Mouse (Mus musculus) cerebellum, adult (tissue): ENCODE measurements around the gene Prkar2b.

Experiments used
- ATAC-seq: cut with Nextera tagmentation; 2 replicates; pipeline ENCODE4 v1.9.2; 2017; ENCODE audit warnings: mild to moderate bottlenecking, moderate library complexity, mixed read lengths; ENCODE audit not compliant: insufficient number of reproducible peaks, low FRiP score, low TSS enrichment

The Prkar2b gene

DNA sequence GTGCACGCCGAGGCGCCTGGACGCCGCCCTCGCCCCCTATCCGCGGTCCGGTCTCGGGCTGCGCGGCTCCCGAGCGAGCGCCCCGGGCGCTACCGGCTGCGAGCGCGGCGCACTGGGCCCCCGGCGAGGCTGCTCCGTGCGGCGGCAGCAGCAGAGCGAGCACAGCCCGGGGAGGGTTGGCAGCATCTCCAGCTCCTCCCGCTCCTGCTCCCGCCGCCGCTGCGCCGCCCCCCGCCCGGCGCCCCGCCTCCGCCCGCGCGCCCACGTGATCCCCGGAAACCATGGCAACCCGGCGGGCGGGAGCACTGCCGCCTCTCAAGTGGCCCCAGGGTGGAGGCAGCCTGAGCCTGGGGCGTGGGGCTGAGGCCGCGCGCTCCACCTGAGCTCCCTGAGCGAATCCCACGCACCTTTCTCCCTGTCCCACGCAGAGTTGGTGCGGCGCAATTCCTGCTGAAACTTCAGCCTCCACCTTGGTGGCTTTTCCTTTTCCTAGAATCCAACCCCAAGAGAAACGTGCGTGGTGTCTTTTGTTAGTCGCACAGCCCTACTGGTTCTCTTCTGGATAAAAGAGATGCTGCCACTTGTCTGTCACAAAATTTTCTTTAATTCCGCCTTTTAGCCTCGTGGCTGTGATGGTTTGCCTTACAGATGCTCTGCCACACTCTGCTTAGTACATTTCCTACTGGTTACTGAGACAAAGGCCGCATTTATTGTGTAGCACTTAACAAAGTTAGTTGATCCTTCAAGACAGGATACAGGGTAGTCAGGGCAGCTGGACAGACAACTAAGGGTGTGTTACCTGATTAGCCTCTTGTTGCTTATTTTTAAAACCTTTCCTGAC is at the start of gene Prkar2b:
Gene Prkar2b, minus strand, starts transcription at position 207 of the 841 bp plus-strand sequence.
- ATAC-seq, result peak; percentile 87

DNA sequence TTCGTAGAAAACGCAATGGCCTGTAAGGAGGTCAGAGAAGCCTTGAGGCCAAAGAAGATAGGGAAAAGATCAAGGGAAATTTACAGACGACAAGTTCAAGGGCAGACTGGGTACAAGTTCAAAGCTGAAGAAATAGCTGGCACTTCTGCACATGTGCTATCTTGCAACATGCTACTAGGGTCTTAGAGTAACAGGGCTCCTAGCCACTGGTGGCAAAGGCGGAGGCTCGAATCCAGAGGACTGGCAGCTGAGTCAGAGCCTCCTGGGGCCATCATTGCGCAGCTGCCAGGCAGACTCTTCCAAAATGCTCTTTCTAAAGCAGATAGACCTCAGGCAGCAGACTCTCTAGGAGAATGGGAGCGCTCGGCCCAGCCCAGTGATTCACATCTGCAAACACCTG is 48.1 kb upstream of the Prkar2b start:
- ATAC-seq, result no peak

DNA sequence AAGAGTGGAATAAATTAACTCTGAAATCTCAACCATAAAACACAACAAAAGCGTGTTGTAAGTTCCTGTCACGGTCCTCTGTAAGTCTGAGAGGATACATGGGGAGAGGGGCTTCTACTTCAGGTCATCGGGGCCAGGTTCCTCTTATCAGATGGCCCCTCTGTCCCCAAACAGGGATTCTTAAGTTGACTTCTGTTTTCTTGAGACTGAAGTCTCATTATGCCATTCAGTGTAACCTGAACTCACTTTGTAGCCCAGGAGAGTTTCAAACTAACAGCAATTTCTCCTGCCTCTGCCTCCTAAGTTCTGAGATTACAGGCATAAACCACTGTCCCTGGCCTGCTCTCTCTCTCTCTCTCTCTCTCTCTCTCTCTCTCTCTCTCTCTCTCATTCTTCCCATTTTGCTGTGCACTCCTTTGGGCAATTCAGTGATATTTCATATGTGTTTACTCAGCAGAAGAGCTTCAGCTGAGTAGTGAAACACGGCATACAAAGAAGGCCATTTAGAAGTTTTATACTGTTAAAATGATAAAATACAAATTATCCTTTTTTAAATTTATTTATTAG is 43.9 kb upstream of the Prkar2b start:
- ATAC-seq, result no peak

DNA sequence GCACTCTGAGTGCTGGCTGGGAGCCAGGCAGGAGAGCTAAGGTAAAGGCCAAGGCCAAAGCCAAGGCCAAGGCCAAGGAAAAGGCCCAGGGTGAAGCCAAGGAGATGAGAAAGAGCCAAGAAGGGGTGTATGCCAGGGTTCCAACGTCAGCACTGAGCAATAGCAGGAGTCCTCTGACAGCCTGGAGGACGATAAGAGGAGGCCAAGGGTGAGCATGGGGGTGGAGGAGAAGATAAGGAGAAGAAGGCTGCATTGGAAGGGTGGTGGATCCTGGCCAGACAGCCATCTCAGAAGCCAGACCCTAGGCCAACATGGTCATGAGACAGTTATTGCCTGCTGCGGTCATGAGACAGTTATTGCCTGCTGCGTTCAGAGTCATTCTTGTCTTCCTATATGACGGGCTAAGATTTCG is 43.4 kb upstream of the Prkar2b start:
- no peak for ATAC-seq

DNA sequence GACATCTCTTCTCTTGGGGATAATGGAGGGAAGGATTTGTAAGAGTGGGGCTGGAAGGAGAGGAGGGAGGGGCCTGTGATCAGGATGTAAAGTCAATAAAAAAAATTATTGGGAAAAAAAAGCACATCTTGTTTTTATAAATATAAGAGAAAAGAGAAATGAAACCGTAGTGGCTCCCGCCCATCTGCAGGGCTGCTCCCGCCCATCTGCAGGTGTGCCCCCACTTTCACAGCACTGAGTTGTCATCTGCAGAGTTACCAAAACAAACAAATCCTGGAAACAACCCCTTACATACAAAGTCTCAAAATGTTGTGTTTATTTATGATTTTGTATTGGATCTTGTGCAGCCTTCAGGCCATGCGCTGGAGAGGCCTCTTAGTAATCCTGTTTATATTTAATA is 40.2 kb upstream of the Prkar2b start:
- ATAC-seq, result no peak

DNA sequence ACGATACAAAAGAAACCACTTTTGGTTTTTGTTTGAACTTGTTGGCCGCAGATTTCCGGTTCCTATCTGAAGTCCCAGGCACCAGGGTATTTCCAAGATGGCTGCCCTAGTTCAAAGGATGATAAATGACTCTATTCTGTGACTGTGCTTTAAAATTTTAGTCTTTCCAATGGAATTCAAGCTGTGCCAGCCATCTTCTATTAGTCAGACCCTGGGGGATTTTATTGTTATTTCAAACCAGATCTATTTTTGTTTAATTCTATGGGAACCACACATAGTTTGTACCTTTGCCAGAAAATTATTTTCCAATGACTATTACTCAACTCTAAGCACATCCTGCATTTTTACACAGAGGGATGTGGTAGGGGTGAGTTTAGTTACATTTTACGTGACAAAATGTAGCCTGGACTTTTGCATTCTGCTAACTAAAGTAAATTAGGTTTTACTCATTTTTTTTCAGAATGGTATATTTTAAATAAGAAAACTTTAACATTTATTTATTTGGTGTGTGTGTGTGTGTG is 38.6 kb upstream of the Prkar2b start:
- no peak for ATAC-seq

DNA sequence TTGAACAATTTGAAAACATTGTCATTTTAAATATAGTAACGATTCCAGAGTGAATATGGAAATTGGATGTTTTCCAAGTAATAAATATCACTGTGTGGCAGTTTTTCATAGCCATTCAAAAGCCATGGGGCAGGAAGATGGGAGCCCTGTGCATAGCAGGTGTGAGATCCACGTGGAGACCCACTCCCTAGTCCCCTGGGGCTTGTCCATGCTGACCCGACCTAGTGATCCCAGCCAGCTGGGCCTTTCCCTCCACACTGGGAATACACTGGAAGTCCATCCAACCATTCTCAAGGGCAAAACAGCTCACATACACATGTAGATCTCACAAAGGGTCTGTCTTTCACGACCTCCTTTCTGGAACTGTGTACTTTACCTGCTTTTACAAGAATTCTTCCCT is 37.5 kb upstream of the Prkar2b start:
- no peak for ATAC-seq

DNA sequence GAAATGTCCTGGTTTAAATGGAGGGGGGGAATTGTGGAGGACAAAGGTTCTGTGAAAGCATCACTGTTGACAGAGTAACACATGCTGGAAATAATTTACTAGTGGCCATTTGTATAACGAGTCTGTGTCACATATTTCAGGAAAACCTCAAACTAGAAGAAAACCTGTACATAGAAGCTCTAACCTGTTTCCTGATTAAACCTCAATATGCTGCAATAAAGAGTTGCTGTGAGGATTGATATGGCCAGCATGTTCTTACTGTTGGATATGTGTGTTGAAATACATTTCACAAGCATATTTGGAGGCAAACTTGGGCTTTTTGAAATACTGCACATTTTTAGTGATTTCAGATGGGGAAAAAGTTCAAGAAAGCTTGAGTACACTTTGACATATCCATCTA is 36.0 kb upstream of the Prkar2b start:
- no peak for ATAC-seq

DNA sequence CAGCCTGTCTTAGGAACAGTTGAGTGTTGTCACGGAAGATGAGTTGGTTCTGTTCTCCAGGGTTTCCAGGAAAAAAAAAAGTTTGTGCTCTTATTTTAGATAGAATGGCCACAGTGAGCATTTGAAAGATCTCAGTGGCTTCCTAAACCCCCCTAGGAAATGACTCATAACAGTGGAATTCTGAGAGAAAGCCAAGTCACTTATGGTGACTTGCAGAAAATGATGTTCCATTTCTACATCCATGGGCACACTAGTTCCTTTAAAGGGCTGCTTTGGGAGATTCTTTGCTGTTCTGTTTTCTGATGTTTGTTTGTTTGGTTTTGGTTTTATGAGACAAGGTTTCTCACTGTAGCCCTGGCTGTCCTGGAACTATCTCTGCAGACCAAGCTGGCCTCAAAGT is 34.1 kb upstream of the Prkar2b start:
- no peak for ATAC-seq

DNA sequence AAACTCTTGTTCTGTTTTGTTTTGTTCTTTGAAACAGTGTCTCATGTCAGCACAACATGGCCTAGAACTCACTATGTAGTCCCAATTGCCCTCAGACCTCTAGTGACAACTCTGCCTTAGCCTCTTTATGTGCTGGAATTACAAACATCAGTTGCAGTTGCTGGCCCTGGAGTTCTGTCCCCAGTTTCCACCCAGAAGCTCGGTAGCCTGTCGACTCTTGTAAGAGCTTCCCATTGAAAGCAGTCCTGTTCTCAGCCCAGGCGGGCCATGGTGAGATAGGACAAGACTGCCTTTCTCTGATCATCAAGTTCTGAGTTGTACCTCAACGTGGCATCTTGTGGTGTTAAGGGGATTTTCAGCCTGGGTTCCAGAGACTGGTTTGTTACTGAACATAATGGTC is 31.4 kb upstream of the Prkar2b start:
- ATAC-seq, result no peak

DNA sequence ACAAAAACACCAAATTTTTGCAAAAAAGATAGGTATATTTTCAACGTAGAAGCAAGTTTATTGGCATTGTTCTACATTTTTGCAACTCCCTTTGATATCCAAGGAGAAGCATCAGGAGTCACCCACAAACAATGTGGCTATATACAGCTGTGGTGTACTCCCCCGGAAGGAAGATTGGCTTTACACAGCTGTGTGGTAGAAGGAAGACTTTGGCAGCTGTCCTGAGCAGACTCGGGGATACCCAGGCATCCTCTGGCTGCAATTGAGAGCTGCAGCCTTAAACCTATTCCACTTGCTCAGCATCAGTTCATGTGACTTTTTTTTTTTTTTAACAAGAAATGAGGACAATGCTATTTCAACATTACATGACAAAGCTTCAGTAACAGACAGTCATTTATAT is 27.5 kb upstream of the Prkar2b start:
- ATAC-seq, result no peak

DNA sequence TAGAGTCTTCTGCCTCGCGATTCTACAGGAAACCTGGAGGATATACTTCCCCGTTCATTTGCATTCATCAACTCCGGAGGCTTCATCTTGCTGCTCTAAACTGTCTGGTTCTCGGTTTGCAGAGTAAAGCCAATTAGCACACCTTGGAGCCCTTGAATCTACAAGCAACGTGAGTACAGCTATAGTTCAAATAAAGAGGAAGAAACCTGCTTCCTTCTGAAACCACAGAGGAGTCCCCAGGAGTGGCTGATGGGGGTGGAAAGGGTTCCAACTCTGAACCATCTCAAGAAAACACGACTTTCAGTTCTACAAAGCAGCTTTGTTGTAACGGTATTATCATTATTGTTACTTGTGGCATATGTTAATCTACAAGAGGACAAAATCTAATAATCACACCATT is 26.2 kb upstream of the Prkar2b start:
- ATAC-seq, result no peak

DNA sequence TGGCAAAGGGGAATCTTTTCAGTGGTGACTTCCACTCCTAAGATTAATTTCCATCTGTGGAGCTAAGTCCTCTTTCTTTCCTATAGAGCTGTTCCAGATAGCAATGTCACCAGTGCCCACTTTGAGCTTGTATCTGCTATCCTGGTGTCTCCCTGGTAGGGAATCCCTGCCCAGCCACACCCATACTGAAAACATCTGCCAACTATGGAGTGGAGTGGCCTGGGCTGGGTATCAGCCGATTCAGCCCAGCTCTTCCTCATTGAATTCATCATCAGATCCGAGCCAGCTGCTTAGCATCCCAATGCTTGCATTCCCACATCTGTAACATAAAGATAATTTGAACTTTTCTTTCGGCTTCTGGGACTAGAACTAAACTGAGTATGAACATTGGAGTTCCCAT is 25.8 kb upstream of the Prkar2b start:
- no peak for ATAC-seq

DNA sequence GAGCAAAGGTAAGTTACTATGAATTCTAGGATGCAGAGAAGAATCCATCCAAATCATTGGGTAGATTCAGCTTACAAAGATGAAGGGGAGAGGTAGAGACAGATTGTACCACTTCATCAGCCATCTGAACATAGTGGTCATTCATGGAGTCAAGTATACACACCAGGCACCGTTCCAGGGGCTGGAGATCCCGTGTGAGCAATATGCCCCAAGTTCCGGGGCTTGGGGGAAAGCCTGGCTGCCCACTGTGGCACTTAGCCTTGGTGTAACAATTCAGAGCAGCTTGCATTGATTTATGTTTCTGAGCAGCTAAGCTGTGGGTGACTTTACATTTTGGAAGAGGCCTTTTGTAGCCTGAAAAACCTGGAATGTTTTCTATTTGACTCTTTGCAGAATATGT is 24.8 kb upstream of the Prkar2b start:
- ATAC-seq, result no peak

DNA sequence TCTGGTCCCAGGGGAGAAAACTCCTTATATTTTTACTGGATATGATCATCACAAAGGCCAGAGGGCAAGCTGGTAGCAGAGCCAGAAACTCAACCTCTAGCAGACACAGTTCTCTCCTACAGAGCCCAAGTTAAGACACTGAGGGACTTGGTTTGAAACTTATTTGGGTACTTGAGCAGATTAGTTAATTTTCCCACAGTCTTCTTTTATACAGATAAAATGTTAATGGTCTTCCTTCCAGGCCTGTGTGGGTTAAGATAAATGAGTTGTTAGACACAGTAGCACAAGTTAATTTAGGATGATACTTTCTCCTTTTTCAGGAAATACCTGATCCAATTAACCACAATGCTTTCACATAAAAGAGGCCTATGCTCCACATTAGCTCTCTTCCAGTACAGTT is 24.1 kb upstream of the Prkar2b start:
- no peak for ATAC-seq

DNA sequence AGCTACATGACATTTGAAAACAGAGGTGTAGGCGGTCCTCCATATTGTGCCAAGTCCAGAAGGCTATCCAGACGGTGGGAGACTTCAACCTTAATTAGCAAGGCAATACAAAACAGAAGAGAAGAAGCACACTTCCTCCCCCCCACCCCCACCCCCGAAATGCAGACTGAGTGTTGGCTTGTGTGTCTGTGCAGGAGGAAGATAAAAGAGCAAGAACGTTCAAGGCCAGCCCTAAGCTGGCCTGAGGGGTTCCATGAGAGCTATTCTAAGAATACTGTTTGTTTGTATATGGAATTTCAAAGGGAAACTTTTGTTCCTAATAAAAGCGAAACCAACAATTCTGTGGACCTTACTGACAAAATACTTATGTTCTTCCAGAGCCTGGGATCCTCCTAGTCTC is 23.5 kb upstream of the Prkar2b start:
- no peak for ATAC-seq

DNA sequence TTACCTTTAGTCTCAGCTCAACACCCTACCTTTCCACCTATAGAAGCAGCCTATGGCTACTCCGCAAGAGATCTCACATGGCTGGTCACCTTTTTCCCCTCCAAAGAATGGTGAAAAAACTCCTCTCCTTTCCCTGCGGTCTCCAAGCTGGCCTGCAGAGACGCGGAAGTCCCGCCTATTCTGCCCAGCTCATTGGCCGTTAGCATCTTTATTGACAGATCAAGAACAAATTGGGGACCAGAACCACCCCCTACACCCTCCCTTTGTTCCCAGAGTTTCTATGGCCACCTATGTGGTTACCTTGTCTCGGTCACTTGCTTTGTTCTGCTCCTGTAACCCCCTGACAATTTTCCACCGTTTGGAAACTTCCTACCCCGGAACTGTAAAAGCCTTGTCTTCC is 19.6 kb upstream of the Prkar2b start:
- ATAC-seq, result no peak

DNA sequence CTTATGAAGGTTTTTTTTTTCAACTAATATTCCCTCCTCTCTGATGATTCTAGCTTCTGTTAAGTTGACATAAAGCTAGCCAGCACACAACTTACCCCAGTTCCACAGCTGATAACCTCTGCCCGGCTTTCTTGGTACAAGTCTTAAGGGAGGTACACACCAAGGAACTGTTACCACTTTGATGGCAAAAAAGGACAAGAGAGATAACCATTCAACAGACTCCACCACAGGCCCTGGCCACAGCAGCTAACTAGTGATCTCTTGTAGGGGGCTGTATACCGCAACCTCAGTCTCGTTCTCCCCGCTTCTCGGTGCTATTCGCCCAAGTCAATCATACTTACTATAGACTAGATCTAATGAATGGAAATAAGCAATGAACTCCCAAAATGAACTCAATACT is 16.3 kb upstream of the Prkar2b start:
- no peak for ATAC-seq

DNA sequence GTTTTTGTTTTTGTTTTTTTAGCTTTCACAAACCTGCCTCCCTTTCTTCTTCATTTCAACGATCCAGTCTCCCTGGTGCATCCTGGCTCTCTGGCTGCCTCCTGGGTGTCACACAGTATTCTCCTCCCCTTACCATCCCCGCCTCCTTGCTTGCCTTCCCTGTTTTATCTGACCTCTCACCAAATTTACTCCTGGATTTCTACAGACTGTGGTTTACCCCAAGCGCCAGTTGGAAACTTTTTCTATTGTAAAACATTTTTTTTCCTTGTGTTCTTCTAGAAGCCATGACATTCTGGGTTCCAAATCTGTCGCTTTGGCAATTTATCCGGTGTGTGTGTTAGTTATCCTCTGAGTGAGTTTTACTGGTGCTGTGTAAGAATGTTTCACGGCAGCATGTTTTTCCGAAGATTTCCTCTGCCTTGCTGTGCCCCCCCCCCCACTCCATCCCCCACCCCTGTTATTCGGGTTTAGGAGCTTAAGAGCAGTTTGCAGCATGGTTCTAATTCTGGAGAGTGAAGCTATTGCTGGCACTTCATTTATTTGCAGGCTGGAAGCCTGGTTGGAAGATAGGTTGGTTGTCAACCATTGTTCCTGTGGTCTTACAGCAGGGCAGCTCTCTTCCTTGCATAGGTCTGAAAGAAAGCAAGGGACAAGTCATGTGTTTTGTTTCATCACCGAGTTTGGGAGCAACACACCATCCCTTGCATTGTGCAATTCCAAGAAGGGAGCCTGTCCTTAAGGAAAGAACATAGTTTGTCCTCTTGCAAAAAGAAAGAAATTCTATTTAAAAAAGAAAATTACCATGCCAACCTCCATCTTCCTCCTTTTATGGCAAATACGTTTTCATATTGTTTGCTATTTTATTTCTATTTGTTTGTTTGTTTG is 15.0 kb upstream of the Prkar2b start:
- no peak for ATAC-seq

DNA sequence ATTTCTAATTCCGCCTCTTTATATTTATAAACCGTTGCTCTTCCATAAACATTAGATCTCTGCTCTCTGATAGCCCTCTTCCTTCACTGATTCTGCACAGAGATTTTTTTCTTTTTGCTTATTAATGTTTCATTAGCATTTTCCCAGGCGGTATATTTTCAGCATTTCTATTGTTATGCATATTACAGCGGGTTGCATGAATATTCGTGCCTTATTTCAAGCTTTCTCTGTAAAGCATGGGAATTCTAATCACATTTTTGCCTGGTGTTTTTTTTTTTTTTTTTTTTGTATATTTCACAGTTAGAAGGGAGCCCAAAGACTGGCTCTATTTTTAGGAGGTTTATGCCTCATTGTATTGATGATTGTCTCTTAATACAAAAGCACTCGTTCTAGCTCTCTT is 13.2 kb upstream of the Prkar2b start:
- no peak for ATAC-seq

DNA sequence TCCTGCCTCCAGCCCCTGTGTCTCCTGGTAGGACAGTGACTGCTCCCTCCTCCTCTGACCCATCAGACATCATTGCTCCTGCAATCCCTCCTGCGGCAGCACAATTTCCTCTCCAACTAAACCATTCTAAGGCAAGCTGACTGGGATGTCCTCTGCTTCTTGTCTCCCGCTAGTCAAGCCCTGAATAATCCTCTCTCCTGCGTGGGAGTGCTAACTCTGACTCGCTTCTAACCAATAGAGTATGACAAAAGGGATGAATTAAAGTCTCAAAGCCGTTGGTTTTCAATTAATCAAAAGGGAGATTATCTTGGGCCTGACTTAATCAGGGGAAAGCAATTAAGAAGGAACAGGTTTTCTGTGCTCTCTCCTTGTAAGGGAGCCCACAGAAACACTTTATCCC is 4.9 kb upstream of the Prkar2b start:
- ATAC-seq, result no peak
